Mouse (Mus musculus) heart, embryonic 16.5 days (tissue): ENCODE results near the gene Vgf. TPM values are rescaled to one million over a fixed set of nuclear protein-coding genes. Genes with fewer than 3 reads are reported as not detected.

Experiments
- ATAC-seq: fragments of 200-750 bp; cut with Nextera tagmentation; replicated peaks from 2 replicates; pipeline ENCODE4 v1.8.0; 2017; ENCODE audit warnings: moderate number of reproducible peaks; ENCODE audit not compliant: insufficient read depth, low FRiP score; ENCODE audit errors: extremely low read depth
- H3K27ac ChIP-seq: fragments of 300-500 bp; sonication (generic); 2 replicates; pipeline ENCODE4 v1.5.1; 2014; ENCODE audit warnings: mild to moderate bottlenecking, low read length, control low read depth, moderate library complexity
- H3K27me3 ChIP-seq: fragments of 300-500 bp; sonication (generic); 2 replicates; pipeline ENCODE4 v1.6.1; 2014; ENCODE audit warnings: low read length, mixed read lengths; ENCODE audit not compliant: control insufficient read depth, insufficient read depth
- H3K36me3 ChIP-seq: fragments of 300-500 bp; sonication (generic); 2 replicates; pipeline ENCODE4 v1.6.1; 2014; ENCODE audit not compliant: control insufficient read depth, insufficient read depth
- H3K4me1 ChIP-seq: fragments of 300-500 bp; sonication (generic); 2 replicates; pipeline ENCODE4 v1.6.1; 2014; ENCODE audit warnings: low read length, mixed read lengths; ENCODE audit not compliant: control insufficient read depth, insufficient read depth
- H3K4me2 ChIP-seq: fragments of 300-500 bp; sonication (generic); 2 replicates; pipeline ENCODE4 v1.6.1; 2014; ENCODE audit warnings: low read depth, mild to moderate bottlenecking, control low read depth, low read length
- H3K4me3 ChIP-seq: fragments of 300-500 bp; sonication (generic); 2 replicates; pipeline ENCODE4 v1.5.1; 2014; ENCODE audit warnings: mild to moderate bottlenecking, control low read depth, low read length
- H3K9ac ChIP-seq: fragments of 300-500 bp; sonication (generic); 2 replicates; pipeline ENCODE4 v1.6.1; 2014; ENCODE audit warnings: low read length, control low read depth
- H3K9me3 ChIP-seq: fragments of 300-500 bp; sonication (generic); replicated peaks from 2 replicates; pipeline ENCODE4 v1.6.1; 2016; ENCODE audit warnings: low read length; ENCODE audit not compliant: control insufficient read depth
- WGBS: fragments of 180-500 bp; shearing (Covaris S2); extraction: QIAGEN DNeasy Blood & Tissue Kit; methylation state at CpG from one replicate; pipeline ENCODE4 v1.1.7; 2014; 5-methylcytosine and 5-hydroxymethylcytosine counted together
- polyA plus RNA-seq: library from polyadenylated mRNA; unstranded; fragments of >200 nt; fragmentation: Nextera tagmentation; extraction: Ambion mirVana; gene quantifications from 2 replicates; pipeline ENCODE4 v1.2.1, GENCODE M21; 2015

Vgf gene
- polyA plus RNA-seq, 1 experiment from 2014 or later, result not detected

- peaks cover 27% of the 10 kb centered on the region for H3K36me3 ChIP-seq
- H3K27ac ChIP-seq, result no peak overlapping the region
- peak overlapping the region; percentile 95 for H3K4me2 ChIP-seq
- 49% methylated on average over 7 of the region's 7 CpGs for WGBS
- H3K27me3 ChIP-seq, result no peaks in the 10 kb centered on the region
- H3K9me3 ChIP-seq, result no peaks in the 10 kb centered on the region
- H3K9ac ChIP-seq, result peak overlapping the region; percentile 92
- H3K4me1 ChIP-seq, result peaks cover 11% of the 10 kb centered on the region
- ATAC-seq, result no peak
- peak overlapping the region; percentile 81 for H3K4me3 ChIP-seq
These were observed 37.8 kb upstream of the Vgf start for GRCm38 (mm10) chr5:136988420-136988819.

GRCm38 (mm10) chr5:136989801-136990200 lies 36.4 kb upstream of the Vgf start:
- no peak overlapping the region for H3K27ac ChIP-seq
- WGBS, result 88% methylated on average over 6 of the region's 6 CpGs
- H3K4me2 ChIP-seq, result no peak overlapping the region
- H3K9ac ChIP-seq, result no peak overlapping the region
- H3K4me3 ChIP-seq, result no peak overlapping the region
- peaks cover 11% of the 10 kb centered on the region for H3K4me1 ChIP-seq
- H3K36me3 ChIP-seq, result peaks cover 35% of the 10 kb centered on the region
- no peak for ATAC-seq
- H3K27me3 ChIP-seq, result no peaks in the 10 kb centered on the region
- H3K9me3 ChIP-seq, result no peaks in the 10 kb centered on the region

- ATAC-seq, result no peak
- Histone ChIP-seq H3K27me3 (no peaks in the 10 kb centered on the region), H3K9ac (no peak overlapping the region), H3K4me1 (no peaks in the 10 kb centered on the region), H3K36me3 (peaks cover 11% of the 10 kb centered on the region), H3K9me3 (no peaks in the 10 kb centered on the region), H3K4me3 (no peak overlapping the region), H3K4me2 (no peak overlapping the region), H3K27ac (no peak overlapping the region)
- WGBS, result 76% methylated on average over 3 of the region's 5 CpGs
These were observed 26.7 kb upstream of the Vgf start for GRCm38 (mm10) chr5:136999449-136999848.

GRCm38 (mm10) chr5:137000612-137001011 lies 25.6 kb upstream of the Vgf start:
- Histone ChIP-seq H3K4me1 (no peaks in the 10 kb centered on the region), H3K36me3 (peaks cover under 1% of the 10 kb centered on the region; the same call in 1 of the 2 replicates), H3K27me3 (no peaks in the 10 kb centered on the region), H3K9ac (no peak overlapping the region), H3K4me3 (no peak overlapping the region), H3K9me3 (no peaks in the 10 kb centered on the region), H3K27ac (no peak overlapping the region), H3K4me2 (no peak overlapping the region)
- 74% methylated on average over 2 of the region's 2 CpGs for WGBS
- no peak for ATAC-seq

GRCm38 (mm10) chr5:137007276-137007675 lies 18.9 kb upstream of the Vgf start:
- 35% methylated on average over 8 of the region's 8 CpGs for WGBS

GRCm38 (mm10) chr5:137009988-137010387 lies 16.2 kb upstream of the Vgf start:
- 20% methylated on average over 3 of the region's 3 CpGs for WGBS
- Histone ChIP-seq H3K9me3 (no peaks in the 10 kb centered on the region), H3K27me3 (no peaks in the 10 kb centered on the region), H3K4me1 (0 out of 2 replicates have a peak, but pooled peaks cover 2% of the 10 kb centered on the region), H3K36me3 (no peaks in the 10 kb centered on the region), H3K9ac (no peak overlapping the region), H3K4me2 (no peak overlapping the region), H3K27ac (no peak overlapping the region), H3K4me3 (no peak overlapping the region)
- ATAC-seq, result no peak; the same call in 1 of the 2 replicates

More at GRCm38 (mm10) chr5:137007276-137007675, 18.9 kb upstream of the Vgf start:
- H3K9ac ChIP-seq, result no peak overlapping the region
- no peak overlapping the region for H3K4me3 ChIP-seq
- no peak overlapping the region for H3K27ac ChIP-seq
- no peak for ATAC-seq
- 0 out of 2 replicates have a peak, but pooled peaks cover 2% of the 10 kb centered on the region for H3K4me1 ChIP-seq
- no peaks in the 10 kb centered on the region for H3K9me3 ChIP-seq
- H3K36me3 ChIP-seq, result no peaks in the 10 kb centered on the region
- H3K27me3 ChIP-seq, result no peaks in the 10 kb centered on the region
- H3K4me2 ChIP-seq, result no peak overlapping the region

GRCm38 (mm10) chr5:137012401-137012950 lies 13.7 kb upstream of the Vgf start:
- H3K27me3 ChIP-seq, result no peaks in the 10 kb centered on the region
- ATAC-seq, result no peak
- H3K4me3 ChIP-seq, result no peak overlapping the region
- no peak overlapping the region for H3K9ac ChIP-seq
- no peak overlapping the region for H3K27ac ChIP-seq
- H3K36me3 ChIP-seq, result no peaks in the 10 kb centered on the region
- 67% methylated on average over 15 of the region's 15 CpGs for WGBS
- H3K9me3 ChIP-seq, result no peaks in the 10 kb centered on the region
- H3K4me1 ChIP-seq, result no peaks in the 10 kb centered on the region
- no peak overlapping the region for H3K4me2 ChIP-seq

GRCm38 (mm10) chr5:137015913-137016312 lies 10.3 kb upstream of the Vgf start:
- H3K4me1 ChIP-seq, result no peaks in the 10 kb centered on the region
- no peak overlapping the region for H3K4me3 ChIP-seq
- H3K4me2 ChIP-seq, result no peak overlapping the region
- WGBS, result 82% methylated on average over 3 of the region's 3 CpGs
- no peak overlapping the region for H3K27ac ChIP-seq
- H3K36me3 ChIP-seq, result no peaks in the 10 kb centered on the region
- H3K9ac ChIP-seq, result no peak overlapping the region
- no peaks in the 10 kb centered on the region for H3K9me3 ChIP-seq
- no peak for ATAC-seq
- H3K27me3 ChIP-seq, result no peaks in the 10 kb centered on the region

GRCm38 (mm10) chr5:137024318-137024717 lies 1.9 kb upstream of the Vgf start:
- Histone ChIP-seq H3K27ac (no peak overlapping the region), H3K27me3 (peaks cover 50% of the 10 kb centered on the region), H3K4me2 (no peak overlapping the region), H3K9me3 (no peaks in the 10 kb centered on the region), H3K4me1 (no peaks in the 10 kb centered on the region), H3K9ac (no peak overlapping the region), H3K4me3 (no peak overlapping the region), H3K36me3 (no peaks in the 10 kb centered on the region)
- ATAC-seq, result no peak
- WGBS, result 46% methylated on average over 3 of the region's 3 CpGs
